In genomic region chr9:70548304-70548703, GRCm38 (mm10) we compare ENCODE assay signal across 13 mouse cellular contexts.
"Had no signal": no experiment of that assay in that cellular context is flagged by ENCODE, and none has a peak within 500 bp of the region (broad histone marks: within the 10 kb centered on the region; RNA-seq: fewer than 3 reads in every experiment).

No protein-coding gene starts in this region.

- H3K4me3 ChIP-seq: limb, embryonic 12.5 days; midbrain, embryonic 13.5 days; myocyte had no signal

- H3K9ac ChIP-seq: limb, embryonic 12.5 days; liver, embryonic 14.5 days; midbrain, embryonic 13.5 days had no signal

- H3K27ac ChIP-seq: kidney, postnatal 0 days; limb, embryonic 12.5 days; liver, embryonic 14.5 days; midbrain, embryonic 13.5 days had no signal

- DNase-seq: kidney, adult 2 months; kidney, postnatal 36 days; lung, adult 18-20 months; retina, postnatal 1 day; right cerebral cortex, postnatal 4 days; spleen, adult 18-20 months; thymus, adult 2 months; thymus, postnatal 36 days had no signal
